Mouse (Mus musculus): ENCODE data around the gene Gm49359.
"Not testable (repeated sequence)": the region's sequence is repeated elsewhere in the genome, so short reads cannot be mapped to it uniquely, and the experiment has no call there.

The Gm49359 gene

DNA sequence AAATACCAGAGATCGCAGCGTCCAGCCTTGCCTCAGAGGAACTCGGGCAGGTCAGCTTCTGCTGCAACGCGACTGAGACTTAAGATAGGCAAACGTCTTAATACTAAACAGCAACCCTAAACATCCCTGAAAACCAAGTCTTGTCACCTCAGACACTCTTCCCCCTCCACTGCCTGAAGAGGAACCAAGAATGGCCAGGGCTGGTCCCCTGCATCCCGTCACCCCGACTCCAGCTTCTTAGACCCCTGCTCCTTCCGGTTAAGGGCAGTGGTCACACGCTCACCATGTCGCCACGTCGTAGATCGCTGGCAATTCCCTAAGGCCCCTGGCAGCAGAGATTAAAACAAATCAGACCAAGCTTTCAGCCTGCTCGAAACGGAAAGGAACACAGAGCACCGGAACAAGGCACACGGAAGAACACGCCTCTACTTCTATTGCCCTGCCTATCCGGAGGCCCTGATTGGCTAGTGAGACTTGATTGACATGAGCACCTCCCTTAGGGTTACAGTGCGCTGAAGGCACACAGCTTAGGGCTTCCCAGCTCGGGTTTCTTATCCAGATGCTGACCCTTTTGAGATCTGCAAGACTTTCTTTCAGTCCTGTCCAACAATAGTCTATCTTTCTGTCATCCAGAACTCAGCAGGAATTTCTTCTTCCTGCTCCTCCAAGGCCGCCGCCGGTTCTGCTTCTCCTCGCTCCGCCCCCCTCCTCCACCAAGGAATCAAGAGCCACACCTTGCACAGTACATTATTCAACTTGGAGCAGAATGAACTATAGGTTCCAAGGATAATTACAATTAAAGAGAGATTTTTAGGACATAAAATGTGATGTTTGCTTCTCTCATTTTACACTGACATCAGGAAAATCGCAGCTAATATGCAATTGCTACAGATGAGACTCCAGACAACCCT, at the start of gene Gm49359:
TSS of gene Gm49359 (minus strand) at position 409 of the 911 bp plus-strand sequence.
- peak; percentile 93 for DNase-seq (ENCODE audit: low spot score)

DNA sequence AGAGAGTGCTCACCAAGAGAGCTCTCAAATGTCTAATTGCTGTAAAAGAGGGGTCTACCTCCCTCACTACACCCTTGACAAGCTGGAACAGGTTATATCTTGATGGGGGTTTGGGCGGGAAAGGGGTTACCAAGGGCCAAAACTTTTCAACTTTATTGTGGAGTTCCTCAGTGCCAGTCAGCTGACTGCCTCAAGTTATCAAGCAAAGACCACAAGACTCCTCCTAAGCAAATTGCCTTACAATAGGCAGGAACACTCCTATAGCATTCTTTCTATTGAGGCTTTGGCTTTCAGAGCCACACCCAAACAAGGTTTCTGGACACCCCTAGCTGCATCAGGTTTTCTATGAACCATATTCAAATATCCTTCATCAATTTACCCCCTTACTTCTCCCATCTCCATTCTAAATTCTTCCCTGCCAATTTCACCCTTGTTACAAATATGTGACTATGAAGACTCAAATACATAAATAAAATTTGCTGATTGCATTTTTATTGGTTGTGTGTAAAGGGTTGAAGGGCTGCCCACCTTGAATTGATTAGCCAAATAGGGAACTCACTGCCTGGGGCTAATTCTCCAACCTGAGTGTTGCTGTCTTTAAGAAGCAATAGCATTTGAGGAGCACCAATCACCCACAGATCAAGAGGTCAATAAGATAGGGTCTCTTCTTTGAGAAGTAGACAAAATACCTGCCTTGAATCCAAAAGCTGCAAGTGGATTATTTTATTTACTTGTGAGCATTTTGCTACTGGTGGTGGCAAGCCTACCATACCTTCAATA, 44.2 kb upstream of the Gm49359 start:
- not testable (repeated sequence) for DNase-seq (ENCODE audit: low spot score)

DNA sequence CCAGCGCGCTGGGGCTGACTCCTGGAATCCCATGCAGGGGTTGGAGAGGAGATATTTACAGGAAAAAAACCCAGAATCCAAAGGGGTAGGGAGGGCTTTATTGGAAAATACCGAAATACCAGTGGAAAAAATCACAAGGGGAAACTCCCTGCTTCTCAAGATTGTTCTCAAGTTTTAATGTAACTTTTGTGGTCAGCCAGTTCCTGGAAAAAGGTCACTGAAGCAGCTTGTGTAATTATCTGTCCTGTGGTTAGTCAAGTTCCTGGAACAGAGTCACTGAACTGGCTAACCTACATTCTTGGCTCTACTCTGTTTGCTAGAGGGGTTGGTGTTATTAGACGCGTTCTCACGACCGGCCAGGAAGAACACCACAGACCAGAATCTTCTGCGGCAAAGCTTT, 6.0 kb upstream of the Gm49359 start:
- DNase-seq (ENCODE audit: low spot score) = not testable (repeated sequence)

DNA sequence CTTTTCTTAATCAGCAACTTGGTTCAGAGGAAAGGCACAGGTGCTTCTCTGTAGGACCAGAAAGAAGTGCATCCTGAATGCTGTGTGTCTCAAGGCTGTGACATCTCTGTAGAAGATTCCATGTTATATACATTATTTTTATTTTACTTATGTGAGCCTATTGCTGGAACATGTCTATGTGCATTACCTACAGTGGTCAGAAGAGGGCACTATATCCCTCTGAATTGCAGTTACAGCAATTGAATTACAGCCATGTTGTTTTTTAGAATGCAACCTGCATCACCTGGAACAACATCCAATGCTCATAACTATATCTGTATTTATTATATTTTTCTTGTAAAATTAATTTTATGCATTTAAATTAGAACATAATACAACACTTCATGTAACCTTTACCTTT, 3.3 kb upstream of the Gm49359 start:
- peak; percentile 60 for DNase-seq (ENCODE audit: low spot score)

Measured in MN1 (cell line).